Mouse (Mus musculus) olfactory bulb, adult 2 months (tissue): ENCODE results near the gene Tmem189.

ENCODE experiments used
- CTCF ChIP-seq: fragments of 200-500 bp; IDR thresholded peaks from 2 replicates; pipeline ENCODE4 v1.5.1; 2012; ENCODE audit warnings: low read depth, mild to moderate bottlenecking, low read length, moderate library complexity; ENCODE audit not compliant: insufficient read depth
- POLR2A ChIP-seq: fragments of 200-500 bp; IDR thresholded peaks from 2 replicates; pipeline ENCODE4 v1.6.1; 2012; ENCODE audit warnings: mild to moderate bottlenecking, low read depth, low read length, moderate library complexity; ENCODE audit not compliant: insufficient read depth

- TF ChIP-seq POLR2A (no peak), CTCF (no peak)
These were observed 2.4 kb downstream of the Tmem189 start for GRCm38 (mm10) chr2:167687250-167687586.
